In the genomic region with DNA sequence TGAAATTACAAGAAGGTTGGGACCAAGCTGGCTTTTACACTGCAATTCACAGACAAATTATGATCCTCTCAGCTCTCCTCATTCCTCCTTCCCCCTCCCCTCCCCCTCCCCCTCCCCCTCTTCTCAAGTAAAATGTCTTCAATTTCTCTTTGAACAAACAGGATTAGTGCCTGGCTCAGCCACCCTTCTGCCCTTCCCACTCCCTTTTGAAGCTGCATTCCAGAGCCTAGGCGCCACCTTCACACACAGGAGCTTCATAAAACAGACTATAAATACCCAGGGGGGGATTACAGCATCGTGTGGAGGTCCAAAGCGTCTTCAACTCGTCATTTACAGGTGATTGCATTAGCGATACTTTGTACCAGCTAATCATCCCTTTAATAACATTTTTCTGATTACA, we compare ENCODE assay signal across 16 mouse cellular contexts. TPM values are rescaled to one million over a fixed set of nuclear protein-coding genes. Genes with fewer than 3 reads are reported as not detected.
DNase-seq lines count a peak whose midpoint lies in the region; ATAC-seq and TF ChIP-seq lines count a peak whose summit lies in the region.
"Had no signal": no experiment of that assay in that cellular context is flagged by ENCODE, and none has a peak within 500 bp of the region (broad histone marks: within the 10 kb centered on the region; RNA-seq: fewer than 3 reads in every experiment).

No protein-coding gene starts in this region.

- ATAC-seq in heart, embryonic 14.5 days (ENCODE audit: insufficient number of reproducible peaks, insufficient read depth, low FRiP score, low read depth), result no peak
- no peak for ATAC-seq in lung, postnatal 0 days
- no peak for ATAC-seq in stomach, embryonic 16.5 days (ENCODE audit: insufficient read depth, low FRiP score)
- ATAC-seq: CD4-positive, CD25-positive, alpha-beta regulatory T cell, adult 4 months; forebrain, embryonic 14.5 days had no signal

- H3K9ac ChIP-seq in heart, embryonic 14.5 days (ENCODE audit: low read length), result peak overlapping the region; percentile 44; the same call in 1 of the 2 replicates
- no peak overlapping the region for H3K9ac ChIP-seq in lung, postnatal 0 days (replicated peaks; ENCODE audit: low read depth)
- peak overlapping the region; percentile 7; the same call in 1 of the 2 replicates for H3K9ac ChIP-seq in stomach, embryonic 16.5 days (ENCODE audit: low read length)
- H3K9ac ChIP-seq: hindbrain, embryonic 12.5 days; liver, embryonic 13.5 days had no signal

- 28% methylated on average over 5 of the region's 5 CpGs for WGBS in heart, embryonic 14.5 days
- 25% methylated on average over 5 of the region's 5 CpGs for WGBS in lung, postnatal 0 days
- WGBS in embryonic facial prominence, embryonic 10.5 days, result 28% methylated on average over 5 of the region's 5 CpGs
- 21% methylated on average over 5 of the region's 5 CpGs for WGBS in stomach, embryonic 16.5 days
- 72% methylated on average over 5 of the region's 5 CpGs for WGBS in thymus, adult 2 months

- H3K27me3 ChIP-seq in heart, embryonic 14.5 days (ENCODE audit: control insufficient read depth, insufficient read depth, low read length), result no peaks in the 10 kb centered on the region
- H3K27me3 ChIP-seq in lung, postnatal 0 days (replicated peaks; ENCODE audit: insufficient read depth, low read length), result no peaks in the 10 kb centered on the region
- H3K27me3 ChIP-seq in embryonic facial prominence, embryonic 10.5 days (replicated peaks; ENCODE audit: low read depth, poor library complexity, severe bottlenecking), result peaks cover 2% of the 10 kb centered on the region; the same call in 1 of the 2 replicates
- H3K27me3 ChIP-seq in stomach, embryonic 16.5 days (ENCODE audit: control insufficient read depth, insufficient read depth, low read length), result no peaks in the 10 kb centered on the region
- no peaks in the 10 kb centered on the region for H3K27me3 ChIP-seq in thymus, adult 2 months (ENCODE audit: control insufficient read depth, insufficient read depth, low read length)
- H3K27me3 ChIP-seq: hindbrain, embryonic 12.5 days; liver, embryonic 13.5 days had no signal

- H3K4me3 ChIP-seq in heart, embryonic 14.5 days (ENCODE audit: control insufficient read depth in 1 of 2, insufficient read depth in 1 of 2, low read depth in 1 of 2, low read length in 2 of 2), result no peak overlapping the region
- no peak overlapping the region for H3K4me3 ChIP-seq in lung, postnatal 0 days (ENCODE audit: low read depth, low read length)
- no peak overlapping the region for H3K4me3 ChIP-seq in embryonic facial prominence, embryonic 10.5 days
- no peak overlapping the region for H3K4me3 ChIP-seq in stomach, embryonic 16.5 days (replicated peaks; ENCODE audit: low read length)
- no peak overlapping the region for H3K4me3 ChIP-seq in thymus, adult 2 months (ENCODE audit: control insufficient read depth, insufficient read depth, low read length)
- H3K4me3 ChIP-seq: hindbrain, embryonic 12.5 days; liver, embryonic 13.5 days; myocyte had no signal

- intact Hi-C loops in heart, postnatal 14 days (cut with DNase I), result loop anchor here (10.0 kb wide), 1 partner anchor 391 kb away; a partner anchor contains a TSS

- H3K4me2 ChIP-seq in heart, embryonic 14.5 days (ENCODE audit: low read length), result peak overlapping the region; percentile 42
- H3K4me2 ChIP-seq in lung, postnatal 0 days (replicated peaks; ENCODE audit: low read depth, low read length), result no peak overlapping the region
- H3K4me2 ChIP-seq in stomach, embryonic 16.5 days (ENCODE audit: low read depth, low read length), result no peak overlapping the region
- H3K4me2 ChIP-seq: hindbrain, embryonic 12.5 days; liver, embryonic 13.5 days had no signal

- no peak for TF ChIP-seq POLR2A in thymus, adult 2 months (IDR thresholded peaks at IDR 0.05; ENCODE audit: control insufficient read depth, extremely low read depth, insufficient read depth, low read length, poor library complexity)

- no peak; the same call in 1 of the 2 replicates for TF ChIP-seq EP300 in lung, postnatal 0 days (IDR thresholded peaks at IDR 0.05)

- H3K9me3 ChIP-seq in heart, embryonic 14.5 days (ENCODE audit: control insufficient read depth, low read length), result no peaks in the 10 kb centered on the region
- no peaks in the 10 kb centered on the region for H3K9me3 ChIP-seq in lung, postnatal 0 days (ENCODE audit: low read length)
- no peaks in the 10 kb centered on the region for H3K9me3 ChIP-seq in embryonic facial prominence, embryonic 10.5 days
- no peaks in the 10 kb centered on the region for H3K9me3 ChIP-seq in stomach, embryonic 16.5 days (replicated peaks; ENCODE audit: control insufficient read depth, low read length)
- H3K9me3 ChIP-seq: hindbrain, embryonic 12.5 days; liver, embryonic 13.5 days had no signal

- peaks cover 33 to 59% of the 10 kb centered on the region in 2 experiments for H3K4me1 ChIP-seq in heart, embryonic 14.5 days (ENCODE audit: control insufficient read depth in 2 of 2, insufficient read depth in 2 of 2, low read length in 2 of 2)
- H3K4me1 ChIP-seq in lung, postnatal 0 days (ENCODE audit: insufficient read depth, low read depth, low read length), result peaks cover 9% of the 10 kb centered on the region; the same call in 1 of the 2 replicates
- peaks cover 44% of the 10 kb centered on the region for H3K4me1 ChIP-seq in embryonic facial prominence, embryonic 10.5 days
- peaks cover 38% of the 10 kb centered on the region for H3K4me1 ChIP-seq in stomach, embryonic 16.5 days (ENCODE audit: control insufficient read depth, insufficient read depth, low read length)
- no peaks in the 10 kb centered on the region for H3K4me1 ChIP-seq in thymus, adult 2 months (replicated peaks; ENCODE audit: control insufficient read depth, insufficient read depth, low read length)

- TF ChIP-seq CTCF in lung, postnatal 0 days (IDR thresholded peaks at IDR 0.05), result no peak
- no peak for TF ChIP-seq CTCF in thymus, adult 2 months (IDR thresholded peaks at IDR 0.05; ENCODE audit: borderline replicate concordance, control insufficient read depth, extremely low read depth, insufficient read depth, low read length, poor library complexity)

- peaks cover 38% of the 10 kb centered on the region for H3K36me3 ChIP-seq in heart, embryonic 14.5 days (ENCODE audit: control insufficient read depth, insufficient read depth, low read length)
- H3K36me3 ChIP-seq in lung, postnatal 0 days (ENCODE audit: insufficient read depth, low read length), result no peaks in the 10 kb centered on the region
- no peaks in the 10 kb centered on the region for H3K36me3 ChIP-seq in embryonic facial prominence, embryonic 10.5 days (replicated peaks)
- H3K36me3 ChIP-seq in stomach, embryonic 16.5 days (ENCODE audit: control insufficient read depth, insufficient read depth, low read length), result no peaks in the 10 kb centered on the region; the same call in 1 of the 2 replicates
- no peaks in the 10 kb centered on the region for H3K36me3 ChIP-seq in thymus, adult 2 months (ENCODE audit: control insufficient read depth, insufficient read depth, low read length)
- H3K36me3 ChIP-seq: hindbrain, embryonic 12.5 days; liver, embryonic 13.5 days had no signal

- no peak for DNase-seq in heart, postnatal 14 days
- DNase-seq in lung, postnatal 0 days (ENCODE audit: low spot score), result peak; percentile 57
- no peak for DNase-seq in lung, postnatal 36 days
- DNase-seq in embryonic facial prominence, embryonic 10.5 days (ENCODE audit: low spot score), result peak; percentile 50
- no peak for DNase-seq in thymus, adult 2 months
- DNase-seq: cerebellum, adult 9-10 months; gastrocnemius, postnatal 14 days; kidney, adult 11 months; kidney, postnatal 14 days; liver, embryonic 13.5 days had no signal

- peak overlapping the region; percentile 44 to 51; a peak in 3 of 4 replicates for H3K27ac ChIP-seq in heart, embryonic 14.5 days (replicated peaks in 1 of 2; ENCODE audit: control insufficient read depth in 1 of 2, insufficient read depth in 1 of 2, low read depth in 2 of 2, low read length in 2 of 2)
- peak overlapping the region; percentile 35; the same call in 1 of the 2 replicates for H3K27ac ChIP-seq in lung, postnatal 0 days (ENCODE audit: low read length)
- no peak overlapping the region; the same call in 1 of the 2 replicates for H3K27ac ChIP-seq in embryonic facial prominence, embryonic 10.5 days (replicated peaks)
- peak overlapping the region; percentile 77 for H3K27ac ChIP-seq in stomach, embryonic 16.5 days (ENCODE audit: low read length)
- H3K27ac ChIP-seq in thymus, adult 2 months (ENCODE audit: control insufficient read depth, insufficient read depth, low read length), result no peak overlapping the region
- H3K27ac ChIP-seq: hindbrain, embryonic 12.5 days; liver, embryonic 13.5 days had no signal

RNA-seq across cellular contexts. Expression of a gene that starts 6.5 kb away (rescaled TPM):
- 30.4 and 31.7 TPM in 2 replicates for polyA plus RNA-seq in heart, embryonic 14.5 days (2014; fragmentation: Nextera tagmentation; extraction: Ambion mirVana)
- 100 to 1,000 TPM; 234 to 252 TPM for total RNA-seq in heart, postnatal 14 days (2021)
- 22.2 and 23.6 TPM in 2 replicates for polyA plus RNA-seq in lung, postnatal 0 days (2015; fragmentation: Nextera tagmentation; extraction: Ambion mirVana)
- 6.8 and 8.0 TPM in 2 replicates for polyA plus RNA-seq in embryonic facial prominence, embryonic 10.5 days (2016; fragmentation: Nextera tagmentation; extraction: Ambion mirVana)
- polyA plus RNA-seq in stomach, embryonic 16.5 days (2015; fragmentation: Nextera tagmentation; extraction: Ambion mirVana), result 35.8 and 38.5 TPM in 2 replicates
- polyA plus RNA-seq in thymus, adult 2 months (2012; rRNA removed), result 19.5 and 48.9 TPM in 2 replicates
- polyA plus RNA-seq: CD4-positive, CD25-positive, alpha-beta regulatory T cell, adult 4 months had no signal

Comparison
In these comparisons a context has a peak if more than half of its experiments do, and no peak if none do; other contexts are left out.
1. DNase-seq: peak in lung, postnatal 0 days (single experiment) and embryonic facial prominence, embryonic 10.5 days (single experiment); none in heart, postnatal 14 days (0 of 2), lung, postnatal 36 days (single experiment) and thymus, adult 2 months (single experiment).
2. H3K27ac ChIP-seq: peak in heart, embryonic 14.5 days (2 of 2), lung, postnatal 0 days (single experiment) and stomach, embryonic 16.5 days (single experiment); none in embryonic facial prominence, embryonic 10.5 days (single experiment) and thymus, adult 2 months (single experiment).